Mouse (Mus musculus) spleen, adult 2 months (tissue): ENCODE measurements at regions not wholly inside any gene's neighbourhood (a gene's known extent, or its start where the extent isn't known, plus 50 kb on each side); places are given as distances from the start of the nearest gene placed in this dataset.

Source experiments
- DNase-seq, 2 experiments: peaks; one replicate each; pipeline versions ENCODE4 v3.0.0 to v3.0.0-alpha.2; 2012 to 2021; ENCODE audit warnings: low spot score in 2 of 2, low read depth in 1 of 2
- H3K27ac ChIP-seq: fragments of 200-500 bp; 2 replicates; pipeline ENCODE4 v1.5.1; 2012; ENCODE audit warnings: low read length, inconsistent platforms; ENCODE audit not compliant: insufficient read depth
- H3K27me3 ChIP-seq: fragments of 200-500 bp; 2 replicates; pipeline ENCODE4 v1.6.1; 2012; ENCODE audit warnings: mild to moderate bottlenecking, moderate library complexity, low read length, inconsistent platforms; ENCODE audit not compliant: control insufficient read depth, insufficient read depth
- H3K36me3 ChIP-seq: fragments of 200-500 bp; 2 replicates; pipeline ENCODE4 v1.6.1; 2012; ENCODE audit warnings: mild to moderate bottlenecking, low read length, inconsistent platforms; ENCODE audit not compliant: control insufficient read depth, insufficient read depth
- H3K4me1 ChIP-seq: fragments of 200-500 bp; 2 replicates; pipeline ENCODE4 v1.6.1; 2011; ENCODE audit warnings: inconsistent platforms; ENCODE audit not compliant: control insufficient read depth, insufficient read depth, insufficient read length
- H3K4me3 ChIP-seq: fragments of 200-500 bp; 2 replicates; pipeline ENCODE4 v1.5.1; 2011; ENCODE audit warnings: mild to moderate bottlenecking, inconsistent platforms; ENCODE audit not compliant: insufficient read depth, insufficient read length; ENCODE audit errors: extremely low read depth
- CTCF ChIP-seq: fragments of 200-500 bp; IDR thresholded peaks from 2 replicates; pipeline ENCODE4 v1.5.1; 2011; ENCODE audit warnings: mild to moderate bottlenecking, inconsistent platforms; ENCODE audit not compliant: insufficient read depth, insufficient read length, insufficient replicate concordance; ENCODE audit errors: extremely low read depth
- POLR2A ChIP-seq: fragments of 200-500 bp; IDR thresholded peaks from 2 replicates; pipeline ENCODE4 v1.6.1; 2011; ENCODE audit warnings: low read depth, low read length, inconsistent platforms
- WGBS: fragments of 180-500 bp; shearing (Covaris S2); methylation state at CpG from one replicate; pipeline ENCODE4 v1.1.7; 2018; 5-methylcytosine and 5-hydroxymethylcytosine counted together

GRCm38 (mm10) chr10:117461791-117462516, 82.1 kb upstream of the Cpsf6 start:
- H3K4me3 ChIP-seq = no peak overlapping the region
- no peaks in the 10 kb centered on the region for H3K36me3 ChIP-seq
- H3K27me3 ChIP-seq = no peaks in the 10 kb centered on the region
- no peak for DNase-seq
- WGBS = 55% methylated on average over 11 of the region's 11 CpGs
- TF ChIP-seq POLR2A = no peak
- no peak for TF ChIP-seq CTCF
- no peak overlapping the region for H3K27ac ChIP-seq
- 0 out of 2 replicates have a peak, but pooled peaks cover 3% of the 10 kb centered on the region for H3K4me1 ChIP-seq

- Histone ChIP-seq H3K4me1 (0 out of 2 replicates have a peak, but pooled peaks cover under 1% of the 10 kb centered on the region), H3K36me3 (no peaks in the 10 kb centered on the region), H3K27ac (no peak overlapping the region), H3K27me3 (no peaks in the 10 kb centered on the region), H3K4me3 (no peak overlapping the region)
- 90% methylated on average over 4 of the region's 4 CpGs for WGBS
- no peak for DNase-seq
- no peak for TF ChIP-seq CTCF
- TF ChIP-seq POLR2A = no peak
These were observed 81.4 kb upstream of the Cpsf6 start for GRCm38 (mm10) chr10:117461261-117461660.

DNA sequence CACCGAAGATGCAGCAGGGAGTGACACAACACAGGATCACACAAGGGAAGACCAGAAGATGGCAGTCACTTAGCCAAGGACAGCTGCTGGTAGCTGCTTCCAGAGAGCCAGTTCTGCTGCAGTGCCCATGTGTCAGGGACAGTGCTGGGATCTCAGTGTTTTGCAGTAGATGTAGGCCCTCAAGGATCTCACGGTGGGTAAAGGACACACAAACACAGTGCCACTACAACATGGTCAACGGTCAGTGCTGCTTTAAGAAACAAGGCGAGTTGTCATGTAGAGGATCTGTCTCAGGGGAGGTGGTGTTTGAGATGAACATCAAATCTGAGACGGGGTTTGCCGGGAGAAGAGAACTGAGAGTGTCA, 80.5 kb upstream of the Cpsf6 start:
- Histone ChIP-seq H3K4me1 (no peaks in the 10 kb centered on the region), H3K36me3 (no peaks in the 10 kb centered on the region), H3K27ac (no peak overlapping the region), H3K4me3 (no peak overlapping the region), H3K27me3 (no peaks in the 10 kb centered on the region)
- 88% methylated on average over 6 of the region's 6 CpGs for WGBS
- DNase-seq = no peak
- TF ChIP-seq POLR2A = no peak
- no peak for TF ChIP-seq CTCF

DNA sequence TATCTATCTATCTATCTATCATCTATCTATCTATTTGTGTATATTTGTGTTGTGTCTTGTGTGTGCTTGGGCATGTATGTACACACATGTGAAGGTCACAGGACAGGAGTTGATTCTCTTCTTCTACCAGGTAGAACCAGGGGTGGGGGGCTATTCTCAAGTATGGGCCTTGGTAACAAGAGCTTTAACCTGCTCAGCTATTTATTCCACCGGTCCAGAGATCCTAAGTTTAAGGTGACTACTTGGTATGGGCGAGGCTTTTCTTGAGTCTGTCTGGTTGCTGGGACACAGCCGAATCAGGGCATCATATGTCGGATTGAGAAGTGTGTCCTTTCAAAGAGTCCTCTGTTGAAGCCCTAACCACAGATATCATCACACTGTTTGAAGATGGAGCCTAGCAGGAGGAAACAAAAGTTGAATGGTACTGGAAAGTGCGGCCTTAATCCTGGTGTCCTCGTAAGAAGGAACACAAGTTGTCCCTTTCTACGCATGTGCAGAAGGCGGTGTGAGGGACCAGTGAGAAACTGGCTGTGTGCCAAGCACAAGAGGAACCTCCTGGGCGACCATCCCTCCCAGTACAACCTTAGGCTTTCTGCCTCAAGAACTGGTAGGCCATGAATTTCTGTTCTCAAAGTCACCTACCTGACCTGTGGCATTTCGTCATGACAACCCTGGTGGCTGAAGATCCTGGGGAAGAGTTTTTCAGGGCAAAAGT, 80.0 kb upstream of the Cpsf6 start:
- 79% methylated on average over 10 of the region's 10 CpGs for WGBS
- DNase-seq = no peak
- no peak overlapping the region for H3K27ac ChIP-seq
- no peaks in the 10 kb centered on the region for H3K36me3 ChIP-seq
- H3K27me3 ChIP-seq = no peaks in the 10 kb centered on the region
- H3K4me3 ChIP-seq = no peak overlapping the region
- TF ChIP-seq POLR2A (no peak), CTCF (no peak)
- H3K4me1 ChIP-seq = no peaks in the 10 kb centered on the region

GRCm38 (mm10) chr10:117459041-117459475, 79.2 kb upstream of the Cpsf6 start:
- no peaks in the 10 kb centered on the region for H3K27me3 ChIP-seq
- 86% methylated on average over 2 of the region's 2 CpGs for WGBS
- H3K4me3 ChIP-seq = no peak overlapping the region
- TF ChIP-seq POLR2A (no peak), CTCF (no peak)
- DNase-seq = no peak
- H3K27ac ChIP-seq = no peak overlapping the region
- H3K36me3 ChIP-seq = no peaks in the 10 kb centered on the region
- no peaks in the 10 kb centered on the region for H3K4me1 ChIP-seq

- no peak overlapping the region for H3K27ac ChIP-seq
- no peaks in the 10 kb centered on the region for H3K36me3 ChIP-seq
- H3K4me3 ChIP-seq = no peak overlapping the region
- DNase-seq = no peak
- no peak for TF ChIP-seq CTCF
- no peak for TF ChIP-seq POLR2A
- no peaks in the 10 kb centered on the region for H3K4me1 ChIP-seq
- WGBS = 81% methylated on average over 11 of the region's 11 CpGs
- H3K27me3 ChIP-seq = no peaks in the 10 kb centered on the region
These were observed 78.6 kb upstream of the Cpsf6 start for GRCm38 (mm10) chr10:117458271-117459040.
